Mouse (Mus musculus): Measurements from ENCODE around the gene Fzd7. TPM values are rescaled to one million over a fixed set of nuclear protein-coding genes. Genes with fewer than 3 reads are reported as not detected.

Fzd7 gene
- polyA plus RNA-seq, 1 experiment from 2014 or later = 3.5 TPM

DNA sequence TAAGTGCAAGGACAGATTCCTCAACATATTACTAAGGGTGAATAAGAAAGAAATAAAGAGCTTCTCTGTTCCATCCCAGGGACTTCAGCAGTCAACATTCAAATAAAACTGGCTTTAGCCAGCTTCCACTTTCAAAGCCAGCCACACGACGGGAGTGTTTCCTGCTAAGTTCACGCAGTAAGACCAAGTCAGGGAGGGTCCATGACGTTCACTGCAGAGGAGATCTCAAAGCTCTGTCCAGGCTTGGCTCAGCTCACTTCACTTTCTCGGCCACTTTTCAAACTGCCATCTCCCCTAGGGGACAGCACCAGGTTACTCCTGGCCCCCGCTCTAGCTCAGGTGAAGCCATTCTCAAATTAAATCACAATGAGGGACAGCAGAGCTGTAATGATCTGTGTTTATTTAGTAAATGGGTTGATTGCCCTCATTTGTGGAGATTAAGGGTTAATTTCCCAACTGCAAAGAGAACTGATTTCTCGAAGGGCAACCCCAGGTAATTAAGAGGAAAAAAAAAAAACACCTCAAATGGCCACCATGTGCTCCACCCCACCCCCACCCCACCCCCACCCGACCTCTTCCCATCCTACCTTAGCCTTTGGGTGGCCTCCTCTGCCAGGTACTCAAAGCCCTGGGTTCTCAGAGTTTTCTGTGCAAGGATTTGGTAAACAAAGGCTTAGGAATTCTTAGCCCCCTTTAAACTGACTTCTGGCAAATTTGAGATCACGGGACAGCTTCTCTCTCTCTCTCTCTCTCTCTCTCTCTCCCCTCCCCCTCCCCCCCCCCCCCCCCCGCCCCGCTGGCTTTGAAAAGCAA, 9.7 kb upstream of the Fzd7 start:
- H3K4me3 ChIP-seq = no peak overlapping the region
- ATAC-seq (replicated peaks) = no peak
- H3K27me3 ChIP-seq = no peaks in the 10 kb centered on the region
- H3K4me2 ChIP-seq (replicated peaks) = no peak overlapping the region
- H3K9me3 ChIP-seq = no peaks in the 10 kb centered on the region
- peaks cover 6% of the 10 kb centered on the region for H3K4me1 ChIP-seq
- 8% methylated on average over 9 of the region's 11 CpGs for WGBS
- H3K36me3 ChIP-seq = no peaks in the 10 kb centered on the region
- H3K27ac ChIP-seq (replicated peaks) = no peak overlapping the region
- no peak overlapping the region for H3K9ac ChIP-seq (replicated peaks)

GRCm38 (mm10) chr1:59473181-59473555, 9.1 kb upstream of the Fzd7 start:
- Histone ChIP-seq H3K9me3 (no peaks in the 10 kb centered on the region), H3K4me3 (no peak overlapping the region)
- under 1% methylated on average over 4 of the region's 4 CpGs for WGBS

GRCm38 (mm10) chr1:59475618-59476017, 6.6 kb upstream of the Fzd7 start:
- 41% methylated on average over 2 of the region's 2 CpGs for WGBS
- Histone ChIP-seq H3K27me3 (no peaks in the 10 kb centered on the region), H3K4me1 (peaks cover 7% of the 10 kb centered on the region), H3K27ac (replicated peaks) (no peak overlapping the region), H3K9ac (replicated peaks) (no peak overlapping the region), H3K9me3 (no peaks in the 10 kb centered on the region), H3K4me2 (replicated peaks) (no peak overlapping the region), H3K4me3 (no peak overlapping the region), H3K36me3 (no peaks in the 10 kb centered on the region)
- ATAC-seq (replicated peaks) = no peak

More at GRCm38 (mm10) chr1:59473181-59473555, 9.1 kb upstream of the Fzd7 start:
- no peak overlapping the region for H3K4me2 ChIP-seq (replicated peaks)
- no peak for ATAC-seq (replicated peaks)
- no peak overlapping the region for H3K9ac ChIP-seq (replicated peaks)
- H3K4me1 ChIP-seq = peaks cover 6% of the 10 kb centered on the region
- H3K27ac ChIP-seq (replicated peaks) = no peak overlapping the region
- H3K27me3 ChIP-seq = no peaks in the 10 kb centered on the region
- H3K36me3 ChIP-seq = no peaks in the 10 kb centered on the region

DNA sequence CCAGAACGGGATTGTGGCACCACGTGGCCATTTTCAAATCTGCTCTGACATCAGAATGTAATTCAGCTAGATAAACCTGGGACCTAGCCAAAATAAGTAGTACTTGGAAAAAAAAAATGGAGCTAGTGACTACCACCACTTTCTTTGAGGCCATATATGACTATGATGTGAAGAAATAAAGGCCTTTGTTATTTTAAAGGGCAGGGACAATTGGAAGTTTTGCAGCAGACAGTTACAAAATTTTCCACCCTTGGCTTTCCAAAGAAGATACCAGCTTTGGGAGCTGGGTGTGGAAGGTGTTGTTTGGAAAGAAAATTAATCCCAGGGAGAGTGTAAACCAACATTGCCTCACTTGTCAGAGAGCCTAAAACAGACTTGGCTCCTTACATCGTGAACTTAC, 3.3 kb upstream of the Fzd7 start:
- ATAC-seq (replicated peaks) = no peak
- Histone ChIP-seq H3K4me3 (no peak overlapping the region), H3K27ac (replicated peaks) (no peak overlapping the region), H3K4me1 (peaks cover 32% of the 10 kb centered on the region), H3K9ac (replicated peaks) (no peak overlapping the region), H3K36me3 (no peaks in the 10 kb centered on the region), H3K9me3 (no peaks in the 10 kb centered on the region), H3K27me3 (no peaks in the 10 kb centered on the region), H3K4me2 (replicated peaks) (no peak overlapping the region)
- WGBS = 79% methylated on average over 3 of the region's 3 CpGs

DNA sequence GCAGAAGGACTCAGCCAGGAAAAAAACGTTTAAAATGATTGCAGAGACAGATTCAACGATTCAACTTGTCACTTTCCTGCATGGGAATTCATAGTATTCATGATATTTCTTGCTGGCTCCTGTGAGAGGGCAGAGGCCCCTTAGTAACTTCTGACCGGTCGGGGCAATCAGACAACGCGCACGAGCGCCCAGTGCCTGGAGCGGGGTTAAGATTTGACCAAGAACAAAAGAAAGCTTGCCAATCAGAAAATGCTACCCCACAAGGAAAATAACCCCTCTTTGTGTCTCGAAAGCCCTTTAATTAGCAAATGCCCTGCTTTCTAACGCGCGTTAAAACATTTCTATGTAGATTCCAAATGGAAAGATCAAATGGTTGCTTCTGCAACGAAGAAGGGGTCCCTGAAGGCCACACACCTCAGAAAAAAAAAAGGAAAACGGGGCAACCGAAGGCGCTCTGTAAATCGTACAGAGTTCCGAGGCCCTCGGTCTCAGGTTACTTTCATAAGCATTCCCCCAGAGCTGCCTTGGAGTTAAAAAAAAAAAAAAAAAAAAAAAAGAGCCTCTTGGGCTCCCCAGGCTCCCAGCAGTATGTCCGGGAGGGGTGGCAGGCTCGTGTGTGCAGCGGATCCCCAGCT, 1.3 kb upstream of the Fzd7 start:
- peak overlapping the region; percentile 15 for H3K9ac ChIP-seq (replicated peaks)
- peaks cover 48% of the 10 kb centered on the region for H3K4me1 ChIP-seq
- WGBS = 1% methylated on average over 23 of the region's 23 CpGs
- peak overlapping the region; percentile 98 for H3K4me2 ChIP-seq (replicated peaks)
- no peaks in the 10 kb centered on the region for H3K27me3 ChIP-seq
- no peaks in the 10 kb centered on the region for H3K9me3 ChIP-seq
- H3K27ac ChIP-seq (replicated peaks) = peak overlapping the region; percentile 66
- peak overlapping the region; percentile 57 for H3K4me3 ChIP-seq
- ATAC-seq (replicated peaks) = no peak
- no peaks in the 10 kb centered on the region for H3K36me3 ChIP-seq

DNA sequence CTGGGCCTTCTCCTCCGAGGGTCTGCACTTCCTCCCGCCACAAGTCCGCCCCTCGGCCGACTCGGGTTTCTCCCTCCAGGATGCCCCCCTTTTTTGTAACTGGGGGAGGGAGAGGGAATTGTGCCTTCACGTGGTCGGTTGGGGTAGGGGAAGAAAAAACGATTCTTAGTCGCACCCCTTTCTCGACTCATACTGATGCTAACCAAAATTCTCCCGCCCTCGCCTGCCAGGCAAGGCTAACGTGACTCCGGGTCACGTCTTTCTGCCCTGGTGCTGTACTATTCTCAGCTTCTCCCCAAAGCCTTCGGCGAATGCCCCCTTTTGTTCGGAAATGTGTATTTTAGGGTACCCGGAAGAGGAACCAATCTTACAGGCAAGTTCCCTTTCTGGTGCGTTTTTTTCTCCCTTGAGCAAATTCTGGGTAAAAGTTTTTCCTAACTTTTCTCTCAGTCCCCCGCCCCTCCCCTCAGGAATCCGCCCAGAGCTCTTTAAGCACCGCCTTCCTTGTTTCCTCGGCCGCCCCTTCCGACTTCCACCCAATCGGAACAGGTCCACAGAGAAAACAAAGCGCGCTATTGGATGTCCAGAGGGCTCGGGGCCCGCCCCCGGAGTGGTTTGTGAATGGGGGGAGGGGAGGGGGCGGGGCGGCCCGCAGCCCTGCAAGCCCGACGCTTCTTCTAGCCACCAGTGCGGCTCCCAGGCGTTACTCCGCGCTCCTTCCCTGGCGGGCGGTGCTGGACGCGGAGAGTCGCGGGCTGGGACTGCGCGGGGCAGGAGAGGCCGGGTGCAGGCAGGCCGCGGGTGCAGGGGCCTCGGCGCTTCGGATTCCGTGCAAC, 550 bp upstream of the Fzd7 start:
- H3K36me3 ChIP-seq = no peaks in the 10 kb centered on the region
- peak; percentile 94 for ATAC-seq (replicated peaks)
- H3K27ac ChIP-seq (replicated peaks) = peak overlapping the region; percentile 66
- no peaks in the 10 kb centered on the region for H3K9me3 ChIP-seq
- H3K9ac ChIP-seq (replicated peaks) = peak overlapping the region; percentile 52
- peaks cover 53% of the 10 kb centered on the region for H3K4me1 ChIP-seq
- H3K27me3 ChIP-seq = no peaks in the 10 kb centered on the region
- peak overlapping the region; percentile 57 for H3K4me3 ChIP-seq
- peak overlapping the region; percentile 98 for H3K4me2 ChIP-seq (replicated peaks)
- WGBS = under 1% methylated on average over 57 of the region's 57 CpGs

DNA sequence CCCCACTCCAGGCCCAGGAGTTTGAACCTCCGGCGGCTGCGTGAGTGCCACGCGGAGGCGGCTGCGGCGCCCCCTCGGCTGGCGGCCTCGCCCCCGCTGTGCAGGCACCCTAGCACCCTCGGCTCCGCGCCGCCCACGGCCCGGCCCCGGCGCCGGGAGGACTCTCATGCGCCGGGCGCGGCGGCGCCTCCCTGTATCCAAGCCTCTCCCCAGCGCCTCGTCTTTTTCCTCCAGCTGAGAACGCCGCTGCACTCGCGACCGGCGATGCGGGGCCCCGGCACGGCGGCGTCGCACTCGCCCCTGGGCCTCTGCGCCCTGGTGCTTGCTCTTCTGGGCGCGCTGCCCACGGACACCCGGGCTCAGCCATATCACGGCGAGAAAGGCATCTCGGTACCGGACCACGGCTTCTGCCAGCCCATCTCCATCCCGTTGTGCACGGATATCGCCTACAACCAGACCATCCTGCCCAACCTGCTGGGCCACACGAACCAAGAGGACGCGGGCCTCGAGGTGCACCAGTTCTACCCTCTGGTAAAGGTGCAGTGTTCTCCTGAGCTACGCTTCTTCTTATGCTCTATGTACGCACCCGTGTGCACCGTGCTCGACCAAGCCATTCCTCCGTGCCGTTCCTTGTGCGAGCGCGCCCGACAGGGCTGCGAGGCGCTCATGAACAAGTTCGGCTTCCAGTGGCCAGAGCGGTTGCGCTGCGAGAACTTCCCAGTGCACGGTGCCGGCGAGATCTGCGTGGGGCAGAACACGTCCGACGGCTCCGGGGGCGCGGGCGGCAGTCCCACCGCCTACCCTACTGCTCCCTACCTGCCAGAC, 684 bp downstream of the Fzd7 start:
- no peaks in the 10 kb centered on the region for H3K9me3 ChIP-seq
- peak; percentile 8 for ATAC-seq (replicated peaks)
- no peaks in the 10 kb centered on the region for H3K36me3 ChIP-seq
- no peak overlapping the region for H3K27ac ChIP-seq (replicated peaks)
- peak overlapping the region; percentile 57 for H3K4me3 ChIP-seq
- WGBS = under 1% methylated on average over 88 of the region's 88 CpGs
- peak overlapping the region; percentile 52 for H3K9ac ChIP-seq (replicated peaks)
- H3K4me2 ChIP-seq (replicated peaks) = peak overlapping the region; percentile 98
- H3K4me1 ChIP-seq = peaks cover 63% of the 10 kb centered on the region
- no peaks in the 10 kb centered on the region for H3K27me3 ChIP-seq

DNA sequence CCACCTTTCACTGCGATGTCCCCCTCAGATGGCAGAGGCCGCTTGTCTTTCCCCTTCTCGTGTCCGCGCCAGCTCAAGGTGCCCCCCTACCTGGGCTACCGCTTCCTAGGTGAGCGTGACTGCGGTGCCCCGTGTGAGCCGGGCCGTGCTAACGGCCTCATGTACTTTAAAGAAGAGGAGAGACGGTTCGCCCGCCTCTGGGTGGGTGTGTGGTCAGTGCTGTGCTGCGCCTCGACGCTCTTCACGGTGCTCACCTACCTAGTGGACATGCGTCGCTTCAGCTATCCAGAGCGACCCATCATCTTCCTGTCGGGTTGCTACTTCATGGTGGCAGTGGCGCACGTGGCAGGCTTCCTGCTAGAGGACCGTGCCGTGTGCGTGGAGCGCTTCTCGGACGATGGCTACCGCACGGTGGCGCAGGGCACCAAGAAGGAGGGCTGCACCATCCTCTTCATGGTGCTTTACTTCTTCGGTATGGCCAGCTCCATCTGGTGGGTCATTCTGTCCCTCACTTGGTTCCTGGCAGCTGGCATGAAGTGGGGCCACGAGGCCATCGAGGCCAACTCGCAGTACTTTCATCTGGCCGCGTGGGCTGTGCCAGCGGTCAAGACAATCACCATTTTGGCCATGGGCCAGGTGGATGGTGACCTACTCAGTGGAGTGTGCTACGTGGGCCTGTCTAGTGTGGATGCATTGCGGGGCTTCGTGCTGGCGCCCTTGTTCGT, 1.5 kb downstream of the Fzd7 start:
- Histone ChIP-seq H3K27me3 (no peaks in the 10 kb centered on the region), H3K4me3 (peak overlapping the region; percentile 57), H3K27ac (replicated peaks) (no peak overlapping the region), H3K4me1 (peaks cover 65% of the 10 kb centered on the region), H3K9me3 (no peaks in the 10 kb centered on the region), H3K9ac (replicated peaks) (peak overlapping the region; percentile 52), H3K36me3 (no peaks in the 10 kb centered on the region), H3K4me2 (replicated peaks) (peak overlapping the region; percentile 98)
- 1% methylated on average over 46 of the region's 46 CpGs for WGBS
- ATAC-seq (replicated peaks) = peak; percentile 69

DNA sequence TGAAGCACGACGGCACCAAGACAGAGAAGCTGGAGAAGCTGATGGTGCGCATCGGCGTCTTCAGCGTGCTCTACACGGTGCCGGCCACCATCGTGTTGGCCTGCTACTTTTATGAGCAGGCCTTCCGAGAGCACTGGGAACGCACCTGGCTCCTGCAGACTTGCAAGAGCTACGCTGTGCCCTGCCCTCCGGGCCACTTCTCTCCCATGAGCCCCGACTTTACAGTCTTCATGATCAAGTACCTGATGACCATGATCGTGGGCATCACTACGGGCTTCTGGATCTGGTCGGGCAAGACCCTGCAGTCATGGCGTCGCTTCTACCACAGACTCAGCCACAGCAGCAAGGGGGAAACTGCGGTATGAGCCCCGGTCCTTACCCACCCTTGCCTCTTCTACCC, 2.1 kb downstream of the Fzd7 start:
- ATAC-seq (replicated peaks) = no peak
- H3K4me2 ChIP-seq (replicated peaks) = peak overlapping the region; percentile 98
- peak overlapping the region; percentile 52 for H3K9ac ChIP-seq (replicated peaks)
- H3K4me1 ChIP-seq = peaks cover 68% of the 10 kb centered on the region
- H3K9me3 ChIP-seq = no peaks in the 10 kb centered on the region
- 9% methylated on average over 21 of the region's 21 CpGs for WGBS
- H3K27me3 ChIP-seq = no peaks in the 10 kb centered on the region
- H3K27ac ChIP-seq (replicated peaks) = peak overlapping the region; percentile 13
- peak overlapping the region; percentile 57 for H3K4me3 ChIP-seq
- no peaks in the 10 kb centered on the region for H3K36me3 ChIP-seq

DNA sequence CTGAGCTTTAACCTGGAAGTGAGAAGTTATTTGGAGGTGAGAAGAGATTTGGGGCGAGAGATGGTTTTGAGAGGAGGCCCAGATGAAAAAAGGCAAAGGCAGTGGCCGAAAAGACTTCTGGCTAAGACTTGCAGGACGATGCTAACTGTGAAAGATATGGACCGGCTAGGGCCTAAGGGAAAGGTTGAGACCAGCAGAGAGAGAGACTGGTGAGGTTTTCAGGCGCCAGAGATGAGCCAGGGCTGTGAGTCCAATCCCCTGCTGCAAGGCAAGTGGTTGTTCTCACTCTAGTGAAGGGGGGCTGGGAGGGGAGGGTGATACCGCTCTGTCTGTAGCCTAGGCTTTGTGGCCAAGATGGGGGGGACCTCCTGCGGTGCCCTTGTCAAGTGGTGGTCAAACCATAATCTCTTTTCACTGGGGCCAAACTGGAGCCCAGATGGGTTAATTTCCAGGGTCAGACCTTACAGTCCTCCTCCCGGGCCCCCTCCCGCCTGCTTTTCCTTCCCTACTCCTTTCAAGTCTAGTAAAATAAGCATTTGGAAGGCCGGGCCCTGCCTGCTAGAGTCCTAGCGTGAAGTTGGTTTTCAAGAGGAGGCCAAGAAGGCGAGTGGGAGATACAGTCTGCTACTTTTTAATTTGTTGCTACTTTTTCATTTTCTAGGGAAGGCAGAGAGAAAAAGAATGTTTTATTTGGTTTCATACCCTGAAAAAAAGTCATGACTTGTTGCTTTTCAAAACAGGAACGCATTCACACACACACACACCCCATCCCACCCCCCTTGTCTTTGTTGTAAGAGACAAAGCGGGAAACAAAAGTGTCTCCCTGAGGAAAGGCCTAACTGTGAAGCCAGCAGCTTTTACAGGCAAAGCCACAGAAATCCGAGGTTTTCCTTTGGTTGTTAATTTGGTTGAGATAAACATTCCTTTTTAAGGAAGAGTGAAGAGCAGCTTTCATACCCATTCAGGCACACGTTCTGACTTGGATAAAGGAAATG, 2.9 kb downstream of the Fzd7 start:
- H3K9me3 ChIP-seq = no peaks in the 10 kb centered on the region
- 8% methylated on average over 16 of the region's 16 CpGs for WGBS
- H3K27ac ChIP-seq (replicated peaks) = peak overlapping the region; percentile 13
- no peak for ATAC-seq (replicated peaks)
- peak overlapping the region; percentile 98 for H3K4me2 ChIP-seq (replicated peaks)
- no peaks in the 10 kb centered on the region for H3K27me3 ChIP-seq
- H3K4me1 ChIP-seq = peaks cover 68% of the 10 kb centered on the region
- peak overlapping the region; percentile 52 for H3K9ac ChIP-seq (replicated peaks)
- no peaks in the 10 kb centered on the region for H3K36me3 ChIP-seq
- H3K4me3 ChIP-seq = peak overlapping the region; percentile 57
